Mouse (Mus musculus) midbrain, embryonic 16.5 days (tissue): ENCODE measurements at regions not wholly inside any gene's neighbourhood (a gene's known extent, or its start where the extent isn't known, plus 50 kb on each side); places are given as distances from the start of the nearest gene placed in this dataset.

ENCODE experiments used
- ATAC-seq: fragments of 200-750 bp; cut with Nextera tagmentation; 2 replicates; pipeline ENCODE4 v1.8.0; 2017; ENCODE audit warnings: moderate TSS enrichment
- H3K27ac ChIP-seq: fragments of 300-500 bp; sonication (generic); 2 replicates; pipeline ENCODE4 v1.5.1; 2014; ENCODE audit warnings: mild to moderate bottlenecking, low read length, mixed read lengths
- H3K27me3 ChIP-seq: fragments of 300-500 bp; sonication (generic); 2 replicates; pipeline ENCODE4 v1.6.1; 2014; ENCODE audit warnings: low read depth, low read length, mixed read lengths; ENCODE audit not compliant: control insufficient read depth, insufficient read depth
- H3K36me3 ChIP-seq: fragments of 300-500 bp; sonication (generic); 2 replicates; pipeline ENCODE4 v1.6.1; 2014; ENCODE audit warnings: mild to moderate bottlenecking, low read length, moderate library complexity, mixed read lengths; ENCODE audit not compliant: control insufficient read depth, insufficient read depth
- H3K4me1 ChIP-seq: fragments of 300-500 bp; sonication (generic); 2 replicates; pipeline ENCODE4 v1.6.1; 2014; ENCODE audit warnings: mild to moderate bottlenecking, low read length, mixed read lengths; ENCODE audit not compliant: control insufficient read depth, insufficient read depth
- H3K4me2 ChIP-seq: fragments of 300-500 bp; sonication (generic); 2 replicates; pipeline ENCODE4 v1.6.1; 2014; ENCODE audit warnings: mild to moderate bottlenecking, low read length, mixed read lengths
- H3K4me3 ChIP-seq: fragments of 300-500 bp; sonication (generic); 2 replicates; pipeline ENCODE4 v1.5.1; 2014; ENCODE audit warnings: low read depth, mild to moderate bottlenecking, low read length, moderate library complexity, mixed read lengths
- H3K9ac ChIP-seq: fragments of 300-500 bp; sonication (generic); 2 replicates; pipeline ENCODE4 v1.6.1; 2014; ENCODE audit warnings: low read depth, low read length, mixed read lengths
- H3K9me3 ChIP-seq: fragments of 300-500 bp; sonication (generic); replicated peaks from 2 replicates; pipeline ENCODE4 v1.6.1; 2014; ENCODE audit warnings: mild to moderate bottlenecking, low read length, mixed read lengths; ENCODE audit not compliant: control insufficient read depth, poor library complexity, severe bottlenecking
- WGBS: fragments of 180-500 bp; shearing (Covaris S2); extraction: QIAGEN DNeasy Blood & Tissue Kit; methylation state at CpG from one replicate; pipeline ENCODE4 v1.1.7; 2014; 5-methylcytosine and 5-hydroxymethylcytosine counted together

- H3K4me3 ChIP-seq, result no peak overlapping the region
- H3K27me3 ChIP-seq, result no peaks in the 10 kb centered on the region
- no peak overlapping the region for H3K27ac ChIP-seq
- peaks cover 4% of the 10 kb centered on the region; the same call in 1 of the 2 replicates for H3K9me3 ChIP-seq
- no peaks in the 10 kb centered on the region for H3K4me1 ChIP-seq
- H3K4me2 ChIP-seq, result no peak overlapping the region
- H3K9ac ChIP-seq, result no peak overlapping the region
- H3K36me3 ChIP-seq, result no peaks in the 10 kb centered on the region
- WGBS, result 53% methylated on average over 8 of the region's 8 CpGs
- ATAC-seq, result peak; percentile 42; the same call in 1 of the 2 replicates
Observed at GRCm38 (mm10) chr15:59138393-59139107, 249.5 kb downstream of the Gm49356 start.

DNA sequence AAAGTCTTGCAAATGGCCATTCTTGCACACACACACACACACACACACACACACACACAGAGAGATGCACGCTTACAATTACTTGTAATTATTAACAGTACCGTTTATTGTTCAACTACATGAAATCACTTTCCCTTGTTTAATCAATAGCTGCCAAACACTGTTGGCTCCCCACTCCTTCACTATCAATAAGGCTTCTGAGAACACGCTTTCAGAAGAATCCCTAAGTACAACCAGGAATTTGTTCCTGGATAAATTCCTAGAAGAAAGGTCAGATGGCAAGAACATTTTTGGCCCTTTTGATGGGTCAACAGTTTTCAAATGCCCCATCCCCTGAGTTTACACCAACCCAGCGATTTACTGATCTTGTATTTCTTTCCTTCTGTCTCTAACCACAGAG, 252.5 kb downstream of the Gm49356 start:
- Histone ChIP-seq H3K4me2 (no peak overlapping the region), H3K36me3 (no peaks in the 10 kb centered on the region), H3K27ac (no peak overlapping the region), H3K4me1 (no peaks in the 10 kb centered on the region), H3K27me3 (no peaks in the 10 kb centered on the region), H3K9me3 (no peaks in the 10 kb centered on the region; the same call in 1 of the 2 replicates), H3K9ac (no peak overlapping the region), H3K4me3 (no peak overlapping the region)
- 85% methylated on average over 4 of the region's 4 CpGs for WGBS
- ATAC-seq, result no peak

- H3K4me1 ChIP-seq, result no peaks in the 10 kb centered on the region
- no peaks in the 10 kb centered on the region for H3K9me3 ChIP-seq
- no peak overlapping the region for H3K4me3 ChIP-seq
- no peaks in the 10 kb centered on the region for H3K27me3 ChIP-seq
- no peak for ATAC-seq
- WGBS, result 88% methylated on average over 9 of the region's 9 CpGs
- H3K9ac ChIP-seq, result no peak overlapping the region
- H3K4me2 ChIP-seq, result no peak overlapping the region
- no peak overlapping the region for H3K27ac ChIP-seq
- no peaks in the 10 kb centered on the region for H3K36me3 ChIP-seq
Observed at GRCm38 (mm10) chr15:59142481-59142880, 253.4 kb downstream of the Gm49356 start.

DNA sequence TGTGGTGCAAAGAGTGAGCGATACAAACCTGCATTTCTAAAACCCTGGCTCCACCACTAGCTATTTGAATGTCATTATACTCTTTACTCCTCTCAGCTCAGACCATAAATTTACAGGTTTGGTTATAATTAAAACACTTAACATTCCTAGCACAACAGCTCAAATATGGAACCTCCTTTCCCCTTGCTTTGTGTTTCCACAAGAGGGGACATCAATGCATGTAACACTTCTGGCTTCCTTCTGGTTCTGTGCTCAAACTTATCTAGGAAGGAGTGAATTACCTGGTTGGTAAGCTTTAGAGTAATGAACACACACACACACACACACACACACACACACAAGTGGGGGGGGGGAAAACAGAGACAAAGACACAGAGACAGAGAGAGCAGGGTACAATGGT, 254.8 kb downstream of the Gm49356 start:
- WGBS, result 88% methylated on average over 1 of the region's 1 CpGs
- no peak for ATAC-seq
- no peak overlapping the region for H3K4me2 ChIP-seq
- H3K27me3 ChIP-seq, result no peaks in the 10 kb centered on the region
- no peaks in the 10 kb centered on the region for H3K9me3 ChIP-seq
- no peak overlapping the region for H3K27ac ChIP-seq
- H3K36me3 ChIP-seq, result no peaks in the 10 kb centered on the region
- H3K9ac ChIP-seq, result no peak overlapping the region
- H3K4me3 ChIP-seq, result no peak overlapping the region
- no peaks in the 10 kb centered on the region for H3K4me1 ChIP-seq

GRCm38 (mm10) chr15:59145679-59146078, 256.6 kb downstream of the Gm49356 start:
- H3K4me1 ChIP-seq, result no peaks in the 10 kb centered on the region
- no peak overlapping the region for H3K4me2 ChIP-seq
- H3K4me3 ChIP-seq, result no peak overlapping the region
- H3K27ac ChIP-seq, result no peak overlapping the region
- H3K9me3 ChIP-seq, result no peaks in the 10 kb centered on the region
- 71% methylated on average over 5 of the region's 5 CpGs for WGBS
- ATAC-seq, result no peak
- no peaks in the 10 kb centered on the region for H3K27me3 ChIP-seq
- H3K9ac ChIP-seq, result no peak overlapping the region
- H3K36me3 ChIP-seq, result no peaks in the 10 kb centered on the region

- no peaks in the 10 kb centered on the region for H3K27me3 ChIP-seq
- H3K27ac ChIP-seq, result no peak overlapping the region
- no peaks in the 10 kb centered on the region for H3K4me1 ChIP-seq
- H3K36me3 ChIP-seq, result no peaks in the 10 kb centered on the region
- H3K4me3 ChIP-seq, result no peak overlapping the region
- ATAC-seq, result no peak
- no peak overlapping the region for H3K9ac ChIP-seq
- no peaks in the 10 kb centered on the region for H3K9me3 ChIP-seq
- 86% methylated on average over 19 of the region's 19 CpGs for WGBS
- H3K4me2 ChIP-seq, result no peak overlapping the region
Observed at GRCm38 (mm10) chr15:59146111-59146510, 257.0 kb downstream of the Gm49356 start.

DNA sequence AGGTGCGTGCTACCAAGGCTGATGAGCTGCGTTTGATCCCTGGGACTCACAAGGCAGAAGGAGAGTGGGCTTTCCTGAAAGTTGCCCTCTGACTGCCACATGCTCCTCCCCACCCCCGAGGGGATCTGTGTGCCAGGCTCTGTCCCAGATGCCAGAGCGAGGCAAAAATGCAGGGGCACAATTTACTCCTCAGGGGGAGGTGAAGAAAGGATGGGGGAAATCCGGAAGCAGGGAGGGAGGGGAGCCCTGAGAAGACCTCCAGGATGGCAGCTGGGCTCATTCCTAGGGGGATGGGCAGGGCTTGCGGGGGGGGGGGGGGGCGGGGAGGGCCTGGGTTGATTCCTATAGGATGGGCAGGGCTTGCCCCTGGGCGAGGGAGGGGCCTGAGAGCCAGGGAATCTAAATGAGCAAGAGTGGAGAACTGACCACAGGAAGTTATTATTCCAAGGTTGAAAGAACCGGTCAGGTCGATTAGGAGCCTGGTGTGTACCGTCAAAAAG, 257.5 kb downstream of the Gm49356 start:
- WGBS, result 22% methylated on average over 9 of the region's 11 CpGs
- H3K27me3 ChIP-seq, result no peaks in the 10 kb centered on the region
- no peaks in the 10 kb centered on the region for H3K9me3 ChIP-seq
- no peaks in the 10 kb centered on the region for H3K4me1 ChIP-seq
- ATAC-seq, result no peak
- H3K27ac ChIP-seq, result no peak overlapping the region
- H3K4me3 ChIP-seq, result no peak overlapping the region
- no peaks in the 10 kb centered on the region for H3K36me3 ChIP-seq
- no peak overlapping the region for H3K4me2 ChIP-seq
- H3K9ac ChIP-seq, result no peak overlapping the region

DNA sequence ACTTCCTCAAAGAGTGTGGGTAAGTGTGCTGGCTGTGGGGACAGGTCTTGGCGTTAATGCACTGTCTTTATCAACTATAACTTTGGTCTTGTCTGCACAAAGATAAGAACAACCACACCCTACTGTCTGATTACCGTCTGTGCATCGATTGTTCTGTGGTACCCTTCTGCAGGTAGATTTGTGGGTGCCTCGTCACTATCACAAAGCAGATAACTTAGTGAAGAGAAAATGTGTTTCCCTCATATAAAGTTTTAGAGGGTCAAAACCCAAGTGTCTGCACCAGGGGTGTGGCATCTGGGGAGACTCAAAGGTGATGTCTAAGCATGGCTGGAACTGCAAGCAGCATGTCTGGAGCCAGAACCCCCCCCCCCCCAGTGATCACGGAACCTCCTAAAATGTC, 259.4 kb downstream of the Gm49356 start:
- Histone ChIP-seq H3K36me3 (no peaks in the 10 kb centered on the region), H3K9ac (no peak overlapping the region), H3K4me2 (no peak overlapping the region), H3K4me1 (no peaks in the 10 kb centered on the region), H3K27ac (no peak overlapping the region), H3K9me3 (no peaks in the 10 kb centered on the region), H3K4me3 (no peak overlapping the region), H3K27me3 (no peaks in the 10 kb centered on the region)
- 91% methylated on average over 5 of the region's 5 CpGs for WGBS
- no peak for ATAC-seq

GRCm38 (mm10) chr15:59151506-59151905, 262.4 kb downstream of the Gm49356 start:
- Histone ChIP-seq H3K27me3 (no peaks in the 10 kb centered on the region), H3K27ac (no peak overlapping the region), H3K4me1 (peaks cover 8% of the 10 kb centered on the region), H3K9me3 (no peaks in the 10 kb centered on the region), H3K36me3 (no peaks in the 10 kb centered on the region), H3K4me2 (no peak overlapping the region), H3K9ac (no peak overlapping the region), H3K4me3 (no peak overlapping the region)
- WGBS, result 94% methylated on average over 5 of the region's 5 CpGs
- no peak for ATAC-seq
